Mouse (Mus musculus): Measurements from ENCODE around the gene Gm10309. TPM values are rescaled to one million over a fixed set of nuclear protein-coding genes. Genes with fewer than 3 reads are reported as not detected.
"Not testable (repeated sequence)": the region's sequence is repeated elsewhere in the genome, so short reads cannot be mapped to it uniquely, and the experiment has no call there.

Gene Gm10309
- polyA plus RNA-seq, 1 experiment from 2014 or later = 0.24 TPM

DNA sequence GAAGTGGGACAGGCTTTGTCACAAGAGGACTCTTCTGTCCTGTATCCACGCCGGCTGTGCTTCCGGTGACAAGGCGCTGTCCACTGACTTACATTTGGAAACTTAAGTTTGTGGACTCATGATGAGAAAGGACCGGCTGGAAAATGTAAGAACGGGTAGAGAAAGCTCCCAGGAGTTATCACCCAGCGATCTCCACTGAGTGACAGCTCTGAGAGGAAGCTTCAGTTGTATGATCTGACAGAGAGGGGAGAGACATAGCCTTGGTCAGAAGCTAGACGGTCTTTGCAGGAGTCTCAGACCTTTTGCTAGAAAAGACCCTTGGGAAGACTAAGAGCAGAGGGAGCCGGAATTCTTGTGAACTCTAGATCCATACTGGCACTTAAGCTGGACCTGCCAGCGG is 15.2 kb downstream of the Gm10309 start:
- H3K27me3 ChIP-seq (replicated peaks; ENCODE audit: control insufficient read depth, insufficient read depth, low read length) = no peaks in the 10 kb centered on the region
- no peaks in the 10 kb centered on the region for H3K36me3 ChIP-seq (ENCODE audit: control insufficient read depth, insufficient read depth, low read length)
- H3K9me3 ChIP-seq (ENCODE audit: control insufficient read depth, low read length) = no peaks in the 10 kb centered on the region
- no peak overlapping the region for H3K9ac ChIP-seq (ENCODE audit: low read depth, low read length)
- ATAC-seq = no peak
- no peak overlapping the region for H3K4me2 ChIP-seq (ENCODE audit: low read depth, low read length)
- peaks cover 7% of the 10 kb centered on the region; the same call in 1 of the 2 replicates for H3K4me1 ChIP-seq (ENCODE audit: control insufficient read depth, insufficient read depth, low read length)
- WGBS = 91% methylated on average over 10 of the region's 10 CpGs
- H3K27ac ChIP-seq (ENCODE audit: low read length) = no peak overlapping the region
- H3K4me3 ChIP-seq (ENCODE audit: low read length) = no peak overlapping the region

DNA sequence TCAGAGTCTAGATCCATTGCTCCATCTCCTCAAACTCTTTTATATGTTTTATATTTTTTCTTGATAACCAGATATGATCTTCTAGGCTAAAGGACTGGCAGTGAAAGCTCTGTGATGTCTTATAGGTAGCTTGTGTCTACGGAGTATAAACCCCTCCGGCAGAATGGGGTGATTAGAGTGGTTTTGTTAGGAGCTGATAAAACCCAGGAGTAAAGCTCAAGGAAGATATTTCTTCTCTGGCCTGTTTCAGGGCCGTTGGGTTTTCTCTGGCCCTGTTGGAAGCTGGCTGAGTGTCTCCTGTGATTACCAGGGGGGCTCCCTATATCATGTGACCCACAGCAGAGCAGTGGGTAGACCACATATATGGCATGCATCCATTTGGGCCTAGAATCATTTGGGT is 17.6 kb downstream of the Gm10309 start:
- Histone ChIP-seq H3K36me3 (ENCODE audit: control insufficient read depth, insufficient read depth, low read length) (no peaks in the 10 kb centered on the region), H3K4me2 (ENCODE audit: low read depth, low read length) (no peak overlapping the region), H3K4me3 (ENCODE audit: low read length) (no peak overlapping the region), H3K9me3 (ENCODE audit: control insufficient read depth, low read length) (no peaks in the 10 kb centered on the region), H3K4me1 (ENCODE audit: control insufficient read depth, insufficient read depth, low read length) (no peaks in the 10 kb centered on the region; the same call in 1 of the 2 replicates), H3K9ac (ENCODE audit: low read depth, low read length) (no peak overlapping the region), H3K27me3 (replicated peaks; ENCODE audit: control insufficient read depth, insufficient read depth, low read length) (no peaks in the 10 kb centered on the region), H3K27ac (ENCODE audit: low read length) (no peak overlapping the region)
- 81% methylated on average over 3 of the region's 3 CpGs for WGBS
- ATAC-seq = no peak

GRCm38 (mm10) chr17:86486657-86487056 is 18.4 kb downstream of the Gm10309 start:
- Histone ChIP-seq H3K36me3 (ENCODE audit: control insufficient read depth, insufficient read depth, low read length) (no peaks in the 10 kb centered on the region), H3K4me3 (ENCODE audit: low read length) (no peak overlapping the region), H3K9ac (ENCODE audit: low read depth, low read length) (no peak overlapping the region), H3K9me3 (ENCODE audit: control insufficient read depth, low read length) (no peaks in the 10 kb centered on the region), H3K27ac (ENCODE audit: low read length) (no peak overlapping the region), H3K4me2 (ENCODE audit: low read depth, low read length) (no peak overlapping the region), H3K27me3 (replicated peaks; ENCODE audit: control insufficient read depth, insufficient read depth, low read length) (no peaks in the 10 kb centered on the region), H3K4me1 (ENCODE audit: control insufficient read depth, insufficient read depth, low read length) (no peaks in the 10 kb centered on the region)
- WGBS = 83% methylated on average over 5 of the region's 5 CpGs
- ATAC-seq = no peak

DNA sequence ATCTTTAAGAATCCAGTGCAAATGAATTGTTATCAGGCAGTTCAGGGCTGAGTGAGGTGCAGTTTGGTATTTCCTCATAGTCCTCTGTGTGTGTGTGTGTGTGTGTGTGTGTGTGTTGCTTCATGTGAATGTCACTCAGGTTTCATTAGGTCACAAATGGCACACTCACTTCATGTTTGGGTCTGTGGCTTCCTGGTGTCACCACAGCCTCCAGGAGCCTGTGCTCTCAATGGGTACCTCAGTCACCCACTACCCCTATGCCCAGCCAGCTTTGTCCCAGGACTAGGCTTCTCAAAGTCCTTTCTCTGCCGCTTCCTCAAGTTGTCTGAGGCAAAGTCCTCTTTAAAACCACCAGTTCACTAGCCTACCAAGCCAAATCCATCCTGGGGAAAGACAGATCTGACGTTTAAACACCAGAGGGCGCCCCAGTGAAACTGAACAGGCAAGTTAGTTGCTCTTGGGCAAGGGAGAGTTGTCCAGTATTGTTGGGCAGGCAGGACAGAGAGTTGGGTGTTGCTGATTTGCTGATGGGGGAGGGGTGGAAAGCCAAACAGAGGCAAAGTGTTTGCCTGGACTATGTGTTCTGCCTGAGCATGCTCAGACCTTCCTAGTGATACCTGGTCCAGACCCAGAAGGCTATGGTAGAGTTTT is 20.8 kb downstream of the Gm10309 start:
- Histone ChIP-seq H3K9me3 (ENCODE audit: control insufficient read depth, low read length) (no peaks in the 10 kb centered on the region), H3K4me3 (ENCODE audit: low read length) (no peak overlapping the region), H3K9ac (ENCODE audit: low read depth, low read length) (no peak overlapping the region), H3K36me3 (ENCODE audit: control insufficient read depth, insufficient read depth, low read length) (no peaks in the 10 kb centered on the region), H3K4me1 (ENCODE audit: control insufficient read depth, insufficient read depth, low read length) (no peaks in the 10 kb centered on the region), H3K27me3 (replicated peaks; ENCODE audit: control insufficient read depth, insufficient read depth, low read length) (no peaks in the 10 kb centered on the region), H3K4me2 (ENCODE audit: low read depth, low read length) (no peak overlapping the region), H3K27ac (ENCODE audit: low read length) (no peak overlapping the region)
- WGBS = 11% methylated on average over 3 of the region's 3 CpGs
- peak; percentile 52 for ATAC-seq

DNA sequence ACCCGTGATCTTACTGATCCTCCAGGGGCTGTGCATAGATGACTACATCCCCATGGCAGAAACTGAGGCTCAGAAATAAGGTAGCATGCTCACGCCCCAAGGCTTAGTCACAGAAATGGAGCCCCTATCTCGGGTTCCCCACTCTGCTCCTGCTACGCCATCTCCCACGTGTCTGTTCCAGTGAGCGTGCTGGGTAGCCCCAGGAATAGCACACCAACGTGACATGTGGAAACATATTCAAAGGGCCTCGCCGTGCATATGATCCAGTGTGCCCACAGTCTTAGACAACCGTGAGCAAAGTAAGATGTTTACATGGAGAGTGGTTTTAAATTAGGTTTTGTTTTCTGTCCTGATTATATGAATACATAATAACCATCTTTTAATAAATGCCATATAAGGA is 22.4 kb downstream of the Gm10309 start:
- H3K27me3 ChIP-seq (replicated peaks; ENCODE audit: control insufficient read depth, insufficient read depth, low read length) = no peaks in the 10 kb centered on the region
- no peak overlapping the region for H3K4me2 ChIP-seq (ENCODE audit: low read depth, low read length)
- no peak for ATAC-seq
- H3K9me3 ChIP-seq (ENCODE audit: control insufficient read depth, low read length) = no peaks in the 10 kb centered on the region
- H3K9ac ChIP-seq (ENCODE audit: low read depth, low read length) = no peak overlapping the region
- no peak overlapping the region for H3K27ac ChIP-seq (ENCODE audit: low read length)
- WGBS = 92% methylated on average over 10 of the region's 10 CpGs
- H3K36me3 ChIP-seq (ENCODE audit: control insufficient read depth, insufficient read depth, low read length) = no peaks in the 10 kb centered on the region
- H3K4me3 ChIP-seq (ENCODE audit: low read length) = no peak overlapping the region
- no peaks in the 10 kb centered on the region for H3K4me1 ChIP-seq (ENCODE audit: control insufficient read depth, insufficient read depth, low read length)

DNA sequence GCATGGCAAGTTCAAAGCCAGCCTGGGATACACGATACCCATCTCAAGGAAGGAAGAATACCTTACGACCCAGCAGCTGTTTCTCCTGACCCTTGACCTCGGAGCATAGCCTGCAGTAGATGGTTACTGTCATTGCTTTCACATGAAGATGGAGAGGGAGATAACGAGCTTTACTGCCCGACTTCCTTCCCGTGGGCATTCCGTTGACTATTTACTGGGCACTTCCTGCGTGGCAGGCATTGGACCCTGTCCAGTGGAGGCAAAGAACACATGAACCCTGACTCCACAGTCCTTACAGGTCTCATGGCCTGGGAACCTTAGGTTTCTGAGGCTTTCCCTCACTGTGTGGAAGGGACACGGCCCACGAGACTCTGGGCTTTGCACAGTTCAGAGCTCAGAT is 25.6 kb downstream of the Gm10309 start:
- H3K4me1 ChIP-seq (ENCODE audit: control insufficient read depth, insufficient read depth, low read length) = no peaks in the 10 kb centered on the region
- H3K36me3 ChIP-seq (ENCODE audit: control insufficient read depth, insufficient read depth, low read length) = no peaks in the 10 kb centered on the region
- no peak overlapping the region for H3K4me3 ChIP-seq (ENCODE audit: low read length)
- H3K9ac ChIP-seq (ENCODE audit: low read depth, low read length) = no peak overlapping the region
- no peaks in the 10 kb centered on the region for H3K27me3 ChIP-seq (replicated peaks; ENCODE audit: control insufficient read depth, insufficient read depth, low read length)
- 75% methylated on average over 10 of the region's 10 CpGs for WGBS
- no peak overlapping the region for H3K4me2 ChIP-seq (ENCODE audit: low read depth, low read length)
- ATAC-seq = no peak
- no peaks in the 10 kb centered on the region for H3K9me3 ChIP-seq (ENCODE audit: control insufficient read depth, low read length)
- H3K27ac ChIP-seq (ENCODE audit: low read length) = no peak overlapping the region

GRCm38 (mm10) chr17:86477401-86477800 is 27.6 kb downstream of the Gm10309 start:
- H3K4me3 ChIP-seq (ENCODE audit: low read length); H3K4me1 ChIP-seq (ENCODE audit: control insufficient read depth, insufficient read depth, low read length); H3K27ac ChIP-seq (ENCODE audit: low read length); H3K27me3 ChIP-seq (replicated peaks; ENCODE audit: control insufficient read depth, insufficient read depth, low read length); H3K9ac ChIP-seq (ENCODE audit: low read depth, low read length); H3K36me3 ChIP-seq (ENCODE audit: control insufficient read depth, insufficient read depth, low read length); ATAC-seq; H3K9me3 ChIP-seq (ENCODE audit: control insufficient read depth, low read length); H3K4me2 ChIP-seq (ENCODE audit: low read depth, low read length): not testable (repeated sequence)

DNA sequence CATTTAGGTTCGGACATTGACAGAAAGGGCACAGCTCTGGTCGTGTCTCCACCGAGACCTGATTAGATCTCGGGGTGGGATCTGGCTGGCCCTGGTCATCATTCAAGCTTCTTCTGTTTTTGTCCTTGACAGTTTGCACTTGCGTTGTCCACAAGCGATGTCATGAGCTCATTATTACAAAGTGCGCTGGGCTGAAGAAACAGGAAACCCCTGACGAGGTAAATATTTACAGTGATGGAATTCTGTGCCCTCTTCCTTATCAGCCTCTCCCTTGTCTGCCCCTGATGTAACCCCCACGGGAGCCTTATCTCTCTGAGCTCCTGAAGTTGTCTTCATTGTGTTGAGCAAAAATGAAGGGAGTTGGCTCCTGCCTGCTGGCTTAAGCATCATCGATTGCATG is 28.4 kb downstream of the Gm10309 start:
- 50% methylated on average over 10 of the region's 10 CpGs for WGBS
- Histone ChIP-seq H3K27me3 (replicated peaks; ENCODE audit: control insufficient read depth, insufficient read depth, low read length) (no peaks in the 10 kb centered on the region), H3K36me3 (ENCODE audit: control insufficient read depth, insufficient read depth, low read length) (no peaks in the 10 kb centered on the region), H3K4me1 (ENCODE audit: control insufficient read depth, insufficient read depth, low read length) (no peaks in the 10 kb centered on the region), H3K27ac (ENCODE audit: low read length) (no peak overlapping the region), H3K4me3 (ENCODE audit: low read length) (no peak overlapping the region), H3K9ac (ENCODE audit: low read depth, low read length) (no peak overlapping the region), H3K4me2 (ENCODE audit: low read depth, low read length) (no peak overlapping the region), H3K9me3 (ENCODE audit: control insufficient read depth, low read length) (no peaks in the 10 kb centered on the region)
- no peak for ATAC-seq

GRCm38 (mm10) chr17:86471684-86472083 is 33.3 kb downstream of the Gm10309 start:
- H3K4me3 ChIP-seq (ENCODE audit: low read length) = no peak overlapping the region
- no peak overlapping the region for H3K27ac ChIP-seq (ENCODE audit: low read length)
- no peaks in the 10 kb centered on the region for H3K36me3 ChIP-seq (ENCODE audit: control insufficient read depth, insufficient read depth, low read length)
- WGBS = 35% methylated on average over 5 of the region's 5 CpGs
- H3K9me3 ChIP-seq (ENCODE audit: control insufficient read depth, low read length) = no peaks in the 10 kb centered on the region
- H3K9ac ChIP-seq (ENCODE audit: low read depth, low read length) = no peak overlapping the region
- H3K4me1 ChIP-seq (ENCODE audit: control insufficient read depth, insufficient read depth, low read length) = peaks cover 7% of the 10 kb centered on the region
- no peak overlapping the region for H3K4me2 ChIP-seq (ENCODE audit: low read depth, low read length)
- H3K27me3 ChIP-seq (replicated peaks; ENCODE audit: control insufficient read depth, insufficient read depth, low read length) = no peaks in the 10 kb centered on the region
- peak; percentile 31; the same call in 1 of the 2 replicates for ATAC-seq

DNA sequence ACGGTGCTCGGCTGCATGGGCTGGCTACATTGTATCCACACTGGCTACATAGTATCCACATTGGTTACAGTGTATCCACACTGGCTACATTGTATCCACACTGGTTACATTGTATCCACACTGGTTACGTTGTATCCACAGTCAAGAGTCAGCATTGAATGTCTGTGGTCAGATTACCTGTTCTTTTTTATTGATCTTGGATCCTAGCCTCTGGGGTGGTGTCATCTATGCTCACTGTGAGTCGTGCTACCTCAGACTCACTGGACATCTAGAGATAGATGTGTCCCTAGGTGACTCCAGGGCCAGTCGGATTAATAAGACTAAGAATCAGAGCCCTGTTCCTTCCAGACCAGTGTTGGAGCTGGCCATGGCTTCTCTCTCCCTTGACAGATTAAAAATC is 34.9 kb downstream of the Gm10309 start:
- Histone ChIP-seq H3K4me3 (ENCODE audit: low read length) (no peak overlapping the region), H3K9me3 (ENCODE audit: control insufficient read depth, low read length) (no peaks in the 10 kb centered on the region), H3K27ac (ENCODE audit: low read length) (no peak overlapping the region), H3K4me2 (ENCODE audit: low read depth, low read length) (no peak overlapping the region), H3K27me3 (replicated peaks; ENCODE audit: control insufficient read depth, insufficient read depth, low read length) (no peaks in the 10 kb centered on the region), H3K9ac (ENCODE audit: low read depth, low read length) (no peak overlapping the region), H3K4me1 (ENCODE audit: control insufficient read depth, insufficient read depth, low read length) (peaks cover 11% of the 10 kb centered on the region), H3K36me3 (ENCODE audit: control insufficient read depth, insufficient read depth, low read length) (no peaks in the 10 kb centered on the region)
- no peak for ATAC-seq
- 84% methylated on average over 5 of the region's 5 CpGs for WGBS
